Mouse (Mus musculus): ENCODE results near the gene Slc30a4. TPM values are rescaled to one million over a fixed set of nuclear protein-coding genes. Genes with fewer than 3 reads are reported as not detected.

The Slc30a4 gene
- total RNA-seq (2014; fragmentation: Nextera tagmentation) (0.59 and 0.64 TPM in 2 replicates), total RNA-seq (2017) (1.0 and 1.2 TPM in 2 replicates)

- ATAC-seq (replicated peaks; ENCODE audit: low FRiP score, low TSS enrichment, poor library complexity, severe bottlenecking) = peak; percentile 41; the same call in 1 of the 2 replicates
Measured at GRCm38 (mm10) chr2:122702181-122703036, at the start of gene Slc30a4. TSS of gene Slc30a4 (minus strand) at chr2:122702663.

- no peak for ATAC-seq (replicated peaks; ENCODE audit: low FRiP score, low TSS enrichment, poor library complexity, severe bottlenecking)
Measured at GRCm38 (mm10) chr2:122746461-122746860, 44.0 kb upstream of the Slc30a4 start.

GRCm38 (mm10) chr2:122739023-122739422, 36.6 kb upstream of the Slc30a4 start:
- ATAC-seq (replicated peaks; ENCODE audit: low FRiP score, low TSS enrichment, poor library complexity, severe bottlenecking) = no peak

DNA sequence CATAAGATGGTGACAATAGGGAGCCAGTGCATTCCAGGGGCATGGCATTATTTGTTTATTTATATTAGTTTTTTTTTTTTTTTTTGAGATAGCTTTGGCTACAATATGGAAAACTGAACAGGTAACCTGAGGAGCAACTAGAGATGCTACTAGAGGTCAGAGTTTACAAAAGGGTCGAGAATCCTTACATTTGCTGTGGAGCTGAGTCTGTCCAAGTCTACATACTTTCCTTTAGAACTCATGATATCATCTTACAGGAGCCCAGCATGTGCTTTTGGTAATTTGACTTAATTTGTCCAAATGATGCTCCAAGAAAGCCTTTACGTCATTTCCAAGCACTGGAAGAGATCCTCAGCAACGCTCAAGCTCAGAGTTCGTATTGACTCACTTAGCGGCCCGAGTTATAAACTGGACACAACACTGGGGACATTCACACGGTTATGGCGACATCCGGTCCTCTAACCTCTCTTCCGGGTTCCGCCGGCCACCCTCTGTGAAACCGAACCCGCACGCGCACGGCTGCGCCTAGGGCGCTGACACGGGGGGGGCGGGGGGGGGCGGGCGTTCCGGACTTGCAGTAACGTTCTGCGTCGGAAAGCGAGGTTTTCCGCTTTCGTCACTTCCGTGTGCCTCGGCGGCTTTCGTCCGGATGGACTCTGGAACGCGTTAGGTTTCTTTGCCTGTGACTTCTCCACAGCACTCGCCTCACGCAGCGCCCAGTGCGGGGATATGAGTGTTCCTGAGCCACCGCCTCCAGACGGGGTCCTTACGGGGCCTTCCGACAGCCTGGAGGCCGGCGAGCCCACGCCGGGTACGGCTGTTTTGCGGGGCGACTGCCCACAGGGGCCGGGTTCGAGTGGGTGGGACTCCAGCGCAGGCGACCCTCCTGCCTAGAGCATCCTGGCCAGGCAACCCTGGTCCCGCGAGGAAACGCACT, 35.7 kb upstream of the Slc30a4 start, which contains the start of gene Bloc1s6:
Gene Bloc1s6 (plus strand): TSS at position 610 of the 937 bp plus-strand sequence.
- peak; percentile 92 for ATAC-seq (replicated peaks; ENCODE audit: low FRiP score, low TSS enrichment, poor library complexity, severe bottlenecking)

DNA sequence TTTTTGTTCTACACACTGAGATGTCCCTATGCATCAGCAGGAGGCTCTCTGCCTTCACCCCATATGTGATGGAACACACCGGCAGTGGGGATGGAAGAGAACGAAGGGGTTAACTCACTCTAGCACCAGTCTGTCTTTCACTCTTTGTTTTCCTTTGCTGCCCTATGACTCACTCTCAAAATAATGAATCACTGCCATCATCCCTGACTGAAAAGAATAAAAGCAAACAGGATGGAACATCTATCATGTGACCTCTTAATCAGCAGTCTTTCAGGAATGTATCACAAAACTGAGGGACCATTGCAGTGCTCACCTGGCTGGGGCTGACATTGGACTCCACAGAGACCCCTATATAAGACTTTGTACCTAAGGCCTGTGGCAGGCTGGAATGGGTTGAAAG, 29.0 kb upstream of the Slc30a4 start:
- no peak for ATAC-seq (replicated peaks; ENCODE audit: low FRiP score, low TSS enrichment, poor library complexity, severe bottlenecking)

- ATAC-seq (replicated peaks; ENCODE audit: low FRiP score, low TSS enrichment, poor library complexity, severe bottlenecking) = peak; percentile 58
Measured at GRCm38 (mm10) chr2:122725604-122726003, 23.1 kb upstream of the Slc30a4 start.

DNA sequence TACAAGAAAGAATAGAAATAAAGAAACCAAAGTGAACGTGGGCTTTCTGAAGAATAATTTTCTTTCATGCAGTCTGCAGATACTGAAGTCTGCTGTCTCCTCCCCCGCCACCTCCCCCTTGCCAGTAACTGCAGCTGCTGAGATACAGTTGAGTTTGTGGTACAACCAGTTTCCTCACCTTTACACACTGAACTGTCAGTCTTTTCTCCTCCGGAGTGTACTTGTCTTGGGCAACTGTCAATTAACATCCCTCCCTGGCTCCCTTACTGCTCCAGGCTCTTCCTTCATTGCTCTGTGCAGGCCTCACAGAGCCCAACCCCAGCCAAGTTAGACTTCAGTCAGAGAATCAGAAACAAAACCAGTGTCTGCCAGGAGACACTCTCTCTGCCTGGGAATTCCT, 18.1 kb upstream of the Slc30a4 start:
- no peak for ATAC-seq (replicated peaks; ENCODE audit: low FRiP score, low TSS enrichment, poor library complexity, severe bottlenecking)

DNA sequence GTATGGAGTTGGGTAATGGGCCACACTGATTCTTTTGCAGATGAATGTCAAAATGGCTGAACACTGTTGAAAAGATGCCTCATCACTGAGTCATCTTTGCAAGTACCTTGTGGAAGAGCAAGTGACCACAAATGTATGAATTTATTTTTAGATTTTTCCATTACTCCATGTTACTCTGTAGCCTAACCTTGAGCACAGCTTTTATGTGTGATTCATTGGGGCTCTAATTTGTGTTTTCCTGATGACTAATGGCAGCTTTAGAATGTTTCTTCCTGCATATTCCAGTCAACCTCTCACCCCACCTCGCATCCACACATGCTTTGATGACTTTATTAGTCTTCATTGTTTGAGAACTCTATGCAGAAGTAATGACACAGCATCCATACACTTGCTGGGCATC, 16.8 kb upstream of the Slc30a4 start:
- no peak for ATAC-seq (replicated peaks; ENCODE audit: low FRiP score, low TSS enrichment, poor library complexity, severe bottlenecking)

GRCm38 (mm10) chr2:122716301-122716842, 13.9 kb upstream of the Slc30a4 start:
- no peak for ATAC-seq (replicated peaks; ENCODE audit: low FRiP score, low TSS enrichment, poor library complexity, severe bottlenecking)

GRCm38 (mm10) chr2:122715148-122715692, 12.8 kb upstream of the Slc30a4 start:
- ATAC-seq (replicated peaks; ENCODE audit: low FRiP score, low TSS enrichment, poor library complexity, severe bottlenecking) = no peak

GRCm38 (mm10) chr2:122712848-122713247, 10.4 kb upstream of the Slc30a4 start:
- no peak for ATAC-seq (replicated peaks; ENCODE audit: low FRiP score, low TSS enrichment, poor library complexity, severe bottlenecking)

DNA sequence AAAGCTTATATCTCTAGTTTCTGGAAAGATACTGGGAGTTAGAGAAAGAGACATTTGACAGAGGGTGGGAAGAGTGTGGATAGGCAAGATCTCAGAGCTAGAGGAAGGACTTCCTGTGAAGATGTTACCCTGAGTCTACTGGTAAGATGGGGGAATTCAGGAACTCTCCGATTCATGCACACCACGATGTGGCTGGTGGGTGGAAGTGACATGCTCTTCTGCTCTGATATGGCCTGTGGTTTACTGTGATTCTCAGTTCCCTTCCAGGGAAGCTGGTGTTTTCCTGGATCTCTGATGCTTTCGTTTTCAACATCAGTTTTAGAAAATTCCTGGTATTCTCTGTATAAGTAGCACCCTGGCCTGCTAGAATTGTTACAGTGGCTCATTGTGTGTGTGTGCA, 9.4 kb upstream of the Slc30a4 start:
- no peak for ATAC-seq (replicated peaks; ENCODE audit: low FRiP score, low TSS enrichment, poor library complexity, severe bottlenecking)

GRCm38 (mm10) chr2:122709156-122709555, 6.7 kb upstream of the Slc30a4 start:
- ATAC-seq (replicated peaks; ENCODE audit: low FRiP score, low TSS enrichment, poor library complexity, severe bottlenecking) = no peak

GRCm38 (mm10) chr2:122708080-122708479, 5.6 kb upstream of the Slc30a4 start:
- no peak for ATAC-seq (replicated peaks; ENCODE audit: low FRiP score, low TSS enrichment, poor library complexity, severe bottlenecking)

DNA sequence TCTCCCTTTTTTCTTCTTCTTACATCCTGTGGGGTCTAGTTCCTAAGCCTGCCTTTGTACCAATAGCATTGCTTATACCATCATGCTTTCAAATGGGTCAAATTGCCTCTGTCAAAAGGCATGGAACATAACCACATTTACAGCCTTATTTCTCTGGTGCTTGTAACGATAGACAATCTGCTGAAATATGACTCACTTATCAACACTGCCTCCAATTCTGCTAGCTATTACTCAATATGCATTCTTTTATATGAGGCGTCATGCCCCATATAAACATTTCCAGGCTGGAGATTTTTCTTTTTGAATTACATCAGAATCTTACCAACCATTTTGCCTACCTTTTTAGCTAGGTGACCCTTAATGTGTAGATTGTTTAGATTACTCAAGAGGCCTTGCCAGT, 2.1 kb upstream of the Slc30a4 start:
- no peak for ATAC-seq (replicated peaks; ENCODE audit: low FRiP score, low TSS enrichment, poor library complexity, severe bottlenecking)

- no peak; the same call in 1 of the 2 replicates for ATAC-seq (replicated peaks; ENCODE audit: low FRiP score, low TSS enrichment, poor library complexity, severe bottlenecking)
Measured at GRCm38 (mm10) chr2:122701871-122702180, 637 bp downstream of the Slc30a4 start.

DNA sequence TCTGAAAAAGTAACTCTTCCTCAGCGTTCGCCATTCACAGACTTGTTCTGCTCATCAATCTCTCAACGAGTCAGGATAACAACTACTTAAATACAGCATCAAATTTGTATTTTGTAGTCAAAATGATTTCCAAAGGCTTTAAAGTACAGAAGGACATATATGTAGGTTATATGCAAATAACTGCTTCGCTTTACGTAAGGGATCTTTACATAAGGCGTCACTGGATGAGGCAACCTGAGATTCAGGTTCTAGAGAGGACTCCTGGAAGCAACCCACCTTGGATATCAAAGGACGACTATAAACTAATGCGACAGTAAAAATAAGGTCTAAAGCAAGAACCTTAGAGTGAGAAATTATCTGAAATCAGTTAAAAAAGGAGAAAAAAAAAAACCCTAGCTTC, 1.5 kb downstream of the Slc30a4 start:
- ATAC-seq (replicated peaks; ENCODE audit: low FRiP score, low TSS enrichment, poor library complexity, severe bottlenecking) = no peak

- no peak for ATAC-seq (replicated peaks; ENCODE audit: low FRiP score, low TSS enrichment, poor library complexity, severe bottlenecking)
Measured at GRCm38 (mm10) chr2:122697526-122697925, 4.9 kb downstream of the Slc30a4 start.

DNA sequence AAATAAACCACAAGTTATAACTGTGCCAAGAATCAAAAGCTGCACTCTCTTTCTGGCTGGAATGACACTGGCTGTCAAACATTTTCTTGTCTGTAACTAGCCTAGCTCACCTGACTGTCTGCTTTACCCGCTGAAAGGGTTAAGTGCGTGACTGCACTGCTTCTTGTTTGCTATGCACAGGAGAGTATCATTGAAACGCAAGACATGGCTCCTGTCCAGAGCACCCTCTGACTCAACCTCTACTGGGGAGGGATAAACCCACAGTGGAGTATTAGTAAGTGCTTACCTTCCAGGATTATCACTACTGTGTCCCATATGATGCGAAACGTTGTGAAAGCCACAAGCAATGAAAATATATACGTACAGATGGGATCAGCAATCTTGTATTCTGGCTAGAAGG, 15.8 kb downstream of the Slc30a4 start:
- ATAC-seq (replicated peaks; ENCODE audit: low FRiP score, low TSS enrichment, poor library complexity, severe bottlenecking) = no peak

DNA sequence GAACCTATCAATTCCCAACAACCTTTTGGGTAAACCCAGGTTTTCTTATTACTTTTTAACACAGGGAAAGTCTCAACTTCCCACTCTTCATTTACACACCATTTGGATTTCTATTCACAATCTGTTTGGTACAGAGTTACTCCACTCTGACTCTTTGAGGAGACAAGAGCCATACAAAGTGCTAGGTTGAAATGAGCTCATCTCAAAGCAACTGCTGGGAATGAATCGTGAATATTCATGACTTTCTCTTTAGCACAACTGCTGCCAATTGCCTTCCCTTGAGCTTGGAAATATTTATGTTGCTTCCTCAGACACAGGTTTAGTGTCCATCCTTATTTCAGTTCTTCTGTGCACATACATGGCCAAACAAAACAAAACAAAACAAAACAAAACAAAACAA, 18.8 kb downstream of the Slc30a4 start:
- no peak for ATAC-seq (replicated peaks; ENCODE audit: low FRiP score, low TSS enrichment, poor library complexity, severe bottlenecking)

Data from megakaryocyte-erythroid progenitor cell, adult 5-6 weeks (primary cell).